ENCODE assay signal across 15 mouse cellular contexts in the genomic region with DNA sequence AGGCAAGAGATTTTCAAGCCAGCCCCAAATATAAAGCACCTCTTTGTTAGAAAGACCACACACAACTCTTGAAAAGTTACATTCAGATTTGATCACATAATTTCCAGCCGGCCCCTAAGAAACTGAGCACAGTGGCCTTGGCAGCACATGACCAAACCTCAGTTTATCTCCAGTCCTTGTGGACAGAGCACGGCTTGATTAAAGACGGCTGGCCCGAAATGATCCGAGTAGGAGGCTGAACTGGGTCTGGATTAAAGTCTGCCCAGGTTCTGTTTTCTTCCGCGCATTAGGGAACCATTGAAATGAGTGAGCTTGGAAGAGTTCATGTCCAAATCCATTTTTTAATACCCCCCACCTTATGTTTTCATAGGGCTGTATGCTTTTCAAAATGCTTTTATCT.
DNase-seq lines count a peak whose midpoint lies in the region; ATAC-seq and TF ChIP-seq lines count a peak whose summit lies in the region.
"Had no signal": no experiment of that assay in that cellular context is flagged by ENCODE, and none has a peak within 500 bp of the region (broad histone marks: within the 10 kb centered on the region; RNA-seq: fewer than 3 reads in every experiment).

No protein-coding gene starts in this region.

- no peaks in the 10 kb centered on the region for H3K9me3 ChIP-seq in heart, embryonic 11.5 days (replicated peaks; ENCODE audit: control insufficient read depth, low read length)
- no peaks in the 10 kb centered on the region for H3K9me3 ChIP-seq in stomach, embryonic 14.5 days (ENCODE audit: control insufficient read depth, low read depth, low read length)
- H3K9me3 ChIP-seq in stomach, postnatal 0 days (ENCODE audit: control insufficient read depth, low read length), result no peaks in the 10 kb centered on the region
- no peaks in the 10 kb centered on the region for H3K9me3 ChIP-seq in limb, embryonic 10.5 days (replicated peaks)
- H3K9me3 ChIP-seq: hindbrain, embryonic 15.5 days; kidney, embryonic 15.5 days; midbrain, embryonic 12.5 days had no signal

- H3K27me3 ChIP-seq in heart, embryonic 11.5 days (ENCODE audit: control insufficient read depth, insufficient read depth, low read length), result no peaks in the 10 kb centered on the region
- no peaks in the 10 kb centered on the region for H3K27me3 ChIP-seq in stomach, embryonic 14.5 days (ENCODE audit: control insufficient read depth, insufficient read depth, low read length)
- no peaks in the 10 kb centered on the region for H3K27me3 ChIP-seq in stomach, postnatal 0 days (ENCODE audit: control insufficient read depth, insufficient read depth, low read length)
- H3K27me3 ChIP-seq in limb, embryonic 10.5 days (ENCODE audit: low read depth, poor library complexity, severe bottlenecking), result no peaks in the 10 kb centered on the region
- H3K27me3 ChIP-seq: hindbrain, embryonic 15.5 days; kidney, embryonic 15.5 days; midbrain, embryonic 12.5 days had no signal

- no peaks in the 10 kb centered on the region for H3K36me3 ChIP-seq in heart, embryonic 11.5 days (ENCODE audit: control insufficient read depth, insufficient read depth, low read length)
- no peaks in the 10 kb centered on the region for H3K36me3 ChIP-seq in stomach, embryonic 14.5 days (ENCODE audit: control insufficient read depth, insufficient read depth, low read length)
- 0 out of 2 replicates have a peak, but pooled peaks cover 3% of the 10 kb centered on the region for H3K36me3 ChIP-seq in stomach, postnatal 0 days (ENCODE audit: control insufficient read depth, insufficient read depth, low read length)
- H3K36me3 ChIP-seq in limb, embryonic 10.5 days, result no peaks in the 10 kb centered on the region
- H3K36me3 ChIP-seq: hindbrain, embryonic 15.5 days; kidney, embryonic 15.5 days had no signal

- no peak overlapping the region for H3K9ac ChIP-seq in heart, embryonic 11.5 days (ENCODE audit: low read depth, low read length)
- H3K9ac ChIP-seq in stomach, embryonic 14.5 days (replicated peaks; ENCODE audit: low read depth, low read length), result no peak overlapping the region
- H3K9ac ChIP-seq in stomach, postnatal 0 days (ENCODE audit: low read length), result no peak overlapping the region
- H3K9ac ChIP-seq: hindbrain, embryonic 15.5 days; kidney, embryonic 15.5 days; liver, postnatal 0 days; midbrain, embryonic 12.5 days had no signal

- no peak for DNase-seq in heart, postnatal 25 days (ENCODE audit: low spot score)
- no peak for DNase-seq in stomach, postnatal 0 days (ENCODE audit: low spot score)
- DNase-seq in limb, embryonic 10.5 days (ENCODE audit: low spot score), result no peak
- no peak for DNase-seq in left cerebral cortex, postnatal 14 days (ENCODE audit: low spot score in 2 of 2)
- no peak for DNase-seq in right cerebral cortex, adult 18-20 months
- DNase-seq: B cell, adult 2 months; cerebellum, adult 2 months; cerebellum, postnatal 36 days; liver, postnatal 0 days; lung, postnatal 10 days had no signal

- 61% methylated on average over 7 of the region's 7 CpGs for WGBS in heart, embryonic 11.5 days (ENCODE audit: insufficient replicate concordance)
- 39% methylated on average over 7 of the region's 7 CpGs for WGBS in stomach, embryonic 14.5 days
- 46% methylated on average over 7 of the region's 7 CpGs for WGBS in stomach, postnatal 0 days
- WGBS in limb, embryonic 10.5 days, result 58% methylated on average over 7 of the region's 7 CpGs

- no peak overlapping the region for H3K4me3 ChIP-seq in heart, embryonic 11.5 days (ENCODE audit: low read depth, low read length)
- H3K4me3 ChIP-seq in stomach, embryonic 14.5 days (ENCODE audit: low read depth, low read length), result no peak overlapping the region
- H3K4me3 ChIP-seq in stomach, postnatal 0 days (ENCODE audit: low read depth, low read length), result no peak overlapping the region
- no peak overlapping the region for H3K4me3 ChIP-seq in limb, embryonic 10.5 days
- H3K4me3 ChIP-seq: hindbrain, embryonic 15.5 days; kidney, embryonic 15.5 days; midbrain, embryonic 12.5 days had no signal

- no peak overlapping the region for H3K27ac ChIP-seq in heart, embryonic 11.5 days (ENCODE audit: low read depth, low read length)
- H3K27ac ChIP-seq in stomach, embryonic 14.5 days (ENCODE audit: low read length), result peak overlapping the region; percentile 13; the same call in 1 of the 2 replicates
- H3K27ac ChIP-seq in stomach, postnatal 0 days (replicated peaks), result no peak overlapping the region
- H3K27ac ChIP-seq in limb, embryonic 10.5 days, result peak overlapping the region; percentile 86
- H3K27ac ChIP-seq: hindbrain, embryonic 15.5 days; kidney, embryonic 15.5 days; midbrain, embryonic 12.5 days had no signal

- peaks cover 31% of the 10 kb centered on the region for H3K4me1 ChIP-seq in heart, embryonic 11.5 days (ENCODE audit: control insufficient read depth, insufficient read depth, low read length)
- peaks cover 5% of the 10 kb centered on the region; the same call in 1 of the 2 replicates for H3K4me1 ChIP-seq in stomach, embryonic 14.5 days (ENCODE audit: control insufficient read depth, insufficient read depth, low read length)
- 0 out of 2 replicates have a peak, but pooled peaks cover 2% of the 10 kb centered on the region for H3K4me1 ChIP-seq in stomach, postnatal 0 days (replicated peaks; ENCODE audit: control insufficient read depth, insufficient read depth)
- peaks cover 92% of the 10 kb centered on the region for H3K4me1 ChIP-seq in limb, embryonic 10.5 days

- H3K4me2 ChIP-seq in heart, embryonic 11.5 days, result peak overlapping the region; percentile 35; the same call in 1 of the 2 replicates
- no peak overlapping the region for H3K4me2 ChIP-seq in stomach, embryonic 14.5 days (replicated peaks; ENCODE audit: low read depth, low read length)
- H3K4me2 ChIP-seq in stomach, postnatal 0 days (replicated peaks; ENCODE audit: low read depth), result no peak overlapping the region
- H3K4me2 ChIP-seq: hindbrain, embryonic 15.5 days; kidney, embryonic 15.5 days; midbrain, embryonic 12.5 days had no signal

- intact Hi-C loops in heart, postnatal 25 days (cut with DNase I), result no loop called here
- intact Hi-C loops in left cerebral cortex, postnatal 14 days (cut with DNase I), result no loop called here

- no peak for ATAC-seq in heart, embryonic 11.5 days (replicated peaks; ENCODE audit: insufficient number of reproducible peaks, low FRiP score, low TSS enrichment)
- ATAC-seq in stomach, embryonic 14.5 days (ENCODE audit: insufficient number of reproducible peaks, insufficient read depth, low FRiP score, low read depth), result no peak
- ATAC-seq in stomach, postnatal 0 days (ENCODE audit: low FRiP score, low TSS enrichment), result no peak
- ATAC-seq: liver, postnatal 0 days had no signal

- no peak for TF ChIP-seq EP300 in stomach, postnatal 0 days (optimal IDR thresholded peaks at IDR 0.05)

- no peak for TF ChIP-seq CTCF in stomach, postnatal 0 days (IDR thresholded peaks at IDR 0.05; ENCODE audit: low read depth)

Comparison
In these comparisons a context has a peak if more than half of its experiments do, and no peak if none do; other contexts are left out.
1. H3K27ac ChIP-seq: peak in stomach, embryonic 14.5 days (single experiment) and limb, embryonic 10.5 days (single experiment); none in heart, embryonic 11.5 days (single experiment) and stomach, postnatal 0 days (single experiment).